Mouse (Mus musculus) urinary bladder, postnatal 4 days (tissue): ENCODE results near the gene Tnk2.

ENCODE experiments used
- DNase-seq, 2 experiments: peaks; one replicate each; pipeline ENCODE4 v3.0.0; 2021 to 2022; ENCODE audit warnings: low spot score in 2 of 2

The Tnk2 gene

GRCm38 (mm10) chr16:32712202-32712601 is 68.5 kb downstream of the Tnk2 start:
- no peak for DNase-seq

GRCm38 (mm10) chr16:32713556-32713955 is 69.9 kb downstream of the Tnk2 start:
- no peak for DNase-seq

DNA sequence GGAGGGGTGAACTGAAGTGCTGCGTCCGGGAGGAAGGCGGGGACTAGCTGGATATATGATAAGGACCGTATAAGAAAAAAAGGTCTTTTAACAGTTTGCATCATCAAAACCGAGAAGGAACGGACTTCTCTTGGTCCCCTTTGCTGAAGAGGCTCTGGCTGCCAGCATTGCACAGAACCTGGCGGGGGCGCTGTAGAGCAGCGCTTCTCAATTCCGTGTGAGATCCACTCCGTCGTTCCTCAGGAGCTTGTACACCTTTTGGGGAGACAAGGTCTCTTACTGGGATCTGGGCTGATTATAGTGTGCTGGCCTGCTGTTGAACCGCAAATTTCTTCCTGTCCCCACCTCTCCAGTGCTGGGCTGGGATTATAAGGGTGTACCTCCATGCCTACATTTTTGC is 71.7 kb downstream of the Tnk2 start:
- no peak for DNase-seq

GRCm38 (mm10) chr16:32723163-32723562 is 79.5 kb downstream of the Tnk2 start:
- DNase-seq: no peak

DNA sequence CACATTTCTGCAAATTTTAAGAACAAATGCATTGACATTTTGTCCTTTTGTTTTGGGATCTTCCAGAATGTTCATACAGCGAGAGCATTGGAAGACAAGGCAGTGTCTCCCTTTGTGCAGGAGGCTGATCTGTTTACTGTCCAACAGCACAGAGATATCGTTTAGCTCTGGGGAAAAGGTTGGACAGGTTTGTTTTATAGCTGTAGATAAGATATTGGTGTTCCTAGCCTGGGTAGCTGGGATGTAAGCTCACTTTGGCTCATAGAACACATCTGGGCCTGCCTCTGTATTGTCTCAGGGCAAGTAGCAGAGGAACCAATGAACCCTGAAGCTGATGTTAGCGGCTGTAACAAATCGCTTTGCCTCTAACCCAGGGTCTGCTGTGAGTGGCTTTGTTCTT is 80.1 kb downstream of the Tnk2 start:
- DNase-seq: no peak

DNA sequence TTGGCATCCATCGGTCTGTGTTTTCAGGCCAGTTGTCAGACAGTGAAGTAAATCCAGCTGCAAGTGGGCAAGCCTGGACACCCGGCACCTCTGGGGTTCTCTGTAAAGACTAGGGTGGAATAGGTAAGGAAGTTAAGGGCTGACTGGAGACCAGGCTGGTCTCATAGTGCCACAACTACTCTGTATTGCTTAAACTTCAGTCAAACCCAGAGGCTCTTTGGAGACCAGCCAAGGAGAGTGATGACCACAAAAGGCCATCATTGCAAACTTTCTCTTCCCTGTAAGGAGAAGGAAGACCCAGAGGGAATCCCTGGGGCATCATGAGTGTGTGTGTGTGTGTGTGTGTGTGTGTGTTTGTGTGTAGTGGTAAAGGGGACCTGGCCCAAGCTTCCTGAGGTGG is 80.6 kb downstream of the Tnk2 start:
- DNase-seq: no peak

DNA sequence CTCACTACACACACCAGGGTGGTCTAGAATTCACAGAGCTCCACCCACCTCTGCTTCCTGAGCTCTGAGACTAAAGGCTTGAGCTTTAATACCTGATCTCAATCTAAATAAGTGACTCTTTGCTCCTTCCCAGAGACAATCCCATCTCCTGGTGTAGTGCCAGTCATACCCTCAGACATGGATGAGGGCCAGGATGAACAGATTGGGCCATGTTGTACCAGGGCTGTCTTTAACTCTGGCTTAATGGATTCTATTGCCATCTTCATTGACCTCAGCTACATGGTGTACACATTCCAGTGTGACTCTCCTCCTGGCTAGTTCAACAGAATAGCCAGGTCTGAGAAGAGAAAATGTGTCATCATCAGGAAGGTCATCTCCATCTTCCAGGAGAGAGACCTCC is 82.8 kb downstream of the Tnk2 start:
- DNase-seq: no peak

- DNase-seq: no peak
These were observed 84.6 kb downstream of the Tnk2 start for GRCm38 (mm10) chr16:32728240-32728639.

- no peak for DNase-seq
These were observed 85.1 kb downstream of the Tnk2 start for GRCm38 (mm10) chr16:32728730-32729129.
